Mouse (Mus musculus): ENCODE measurements around the gene Rpl27.

- TF ChIP-seq CTCF (IDR thresholded peaks at IDR 0.05; ENCODE audit: low read depth, low read length) (no peak), POLR2A (IDR thresholded peaks at IDR 0.05; ENCODE audit: extremely low read depth, insufficient read depth, low read length) (no peak)
Measured at GRCm38 (mm10) chr11:101477194-101477551, 35.1 kb downstream of the Rpl27 start.
